Mouse (Mus musculus): ENCODE results near the gene Ldlrad3.
A peak's percentile ranks its signal among the peaks of the same experiment; 100 is the strongest.

Gene Ldlrad3

GRCm38 (mm10) chr2:102185951-102186561, at the start of gene Ldlrad3:
Gene Ldlrad3, minus strand, starts transcription at chr2:102186385.
- peak; percentile 78 for DNase-seq (ENCODE audit: low spot score)

GRCm38 (mm10) chr2:102231470-102231869, 45.3 kb upstream of the Ldlrad3 start:
- DNase-seq (ENCODE audit: low spot score): no peak

- DNase-seq (ENCODE audit: low spot score): no peak
Observed at GRCm38 (mm10) chr2:102229126-102229525, 42.9 kb upstream of the Ldlrad3 start.

DNA sequence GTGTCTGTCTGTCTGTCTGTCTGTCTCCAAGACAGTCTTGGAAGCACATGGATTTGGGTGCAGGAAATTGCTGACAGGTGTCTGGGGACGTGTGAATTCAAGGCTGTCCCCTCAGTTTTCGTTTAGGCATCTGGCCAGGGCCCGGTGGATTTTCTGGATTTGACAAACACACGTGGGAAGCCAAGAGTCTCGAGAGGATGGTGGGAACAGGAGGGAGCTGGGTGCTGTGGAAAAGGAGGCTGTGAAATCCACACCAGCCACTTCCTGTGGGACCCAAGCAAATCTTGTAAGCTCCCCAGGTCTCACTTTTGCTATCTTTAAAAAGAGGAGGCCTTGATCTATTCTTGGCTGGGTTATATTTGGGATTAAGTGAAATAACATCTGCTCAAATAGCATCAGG, 42.1 kb upstream of the Ldlrad3 start:
- no peak for DNase-seq (ENCODE audit: low spot score)

DNA sequence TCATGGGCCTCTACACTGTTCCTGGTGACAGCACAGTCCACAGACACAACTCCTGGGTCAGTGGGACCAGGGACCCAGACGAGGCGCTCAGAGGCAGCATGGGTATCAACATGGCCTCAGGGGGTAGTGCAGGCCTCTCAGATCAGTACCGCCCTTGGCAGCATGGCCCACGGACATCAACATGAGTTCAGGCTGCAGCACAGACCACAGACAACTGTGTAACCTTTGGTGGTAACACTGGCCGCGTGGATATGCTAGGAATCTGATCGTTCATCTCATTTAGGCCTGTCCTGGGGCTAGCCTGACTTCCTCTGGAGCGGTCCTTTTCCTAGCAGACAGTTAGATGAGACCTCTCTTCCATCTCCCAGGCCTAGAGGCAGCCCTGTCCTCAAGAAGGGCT, 41.7 kb upstream of the Ldlrad3 start:
- DNase-seq (ENCODE audit: low spot score): no peak

DNA sequence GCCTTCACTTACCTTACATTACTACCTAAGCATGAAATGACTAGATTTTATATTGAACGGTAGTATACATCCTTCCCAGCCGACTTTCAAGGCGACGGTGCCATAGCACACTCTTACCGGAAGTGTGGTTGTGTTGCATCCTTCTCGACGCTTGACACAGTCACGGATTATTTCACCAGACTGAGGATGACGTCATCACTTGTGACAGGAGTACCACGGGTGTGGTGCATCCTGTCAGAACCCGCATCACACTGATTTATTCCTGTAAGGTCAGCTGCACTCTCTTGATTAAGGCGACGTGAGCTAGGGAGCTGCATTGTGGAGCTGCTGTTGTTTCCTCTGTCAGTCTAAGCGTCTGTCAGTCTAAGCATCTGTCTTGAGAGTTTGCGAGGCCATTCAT, 40.1 kb upstream of the Ldlrad3 start:
- DNase-seq (ENCODE audit: low spot score): no peak

GRCm38 (mm10) chr2:102223355-102224128, 37.4 kb upstream of the Ldlrad3 start:
- DNase-seq (ENCODE audit: low spot score): no peak

DNA sequence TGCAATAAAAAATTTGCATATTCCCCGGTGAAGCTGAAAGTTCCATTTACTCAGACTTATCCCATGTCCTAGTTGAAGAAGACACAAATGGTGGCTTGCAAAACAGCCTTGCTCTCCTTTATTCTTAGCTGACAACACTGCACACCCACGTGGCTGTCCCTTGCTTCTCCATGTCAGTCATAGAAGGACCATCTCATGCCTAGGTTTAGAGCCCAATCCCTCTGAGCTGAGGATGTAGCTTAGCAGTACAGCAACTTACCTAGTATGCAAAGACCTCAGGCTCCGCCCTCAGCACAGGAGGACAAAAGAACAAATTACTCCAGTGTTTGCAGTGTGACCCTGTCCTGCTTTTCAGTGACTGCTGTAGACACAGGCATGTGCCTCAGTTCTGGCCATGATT, 36.6 kb upstream of the Ldlrad3 start:
- DNase-seq (ENCODE audit: low spot score): no peak

- no peak for DNase-seq (ENCODE audit: low spot score)
Observed at GRCm38 (mm10) chr2:102216817-102217216, 30.6 kb upstream of the Ldlrad3 start.

GRCm38 (mm10) chr2:102212096-102212495, 25.9 kb upstream of the Ldlrad3 start:
- no peak for DNase-seq (ENCODE audit: low spot score)

DNA sequence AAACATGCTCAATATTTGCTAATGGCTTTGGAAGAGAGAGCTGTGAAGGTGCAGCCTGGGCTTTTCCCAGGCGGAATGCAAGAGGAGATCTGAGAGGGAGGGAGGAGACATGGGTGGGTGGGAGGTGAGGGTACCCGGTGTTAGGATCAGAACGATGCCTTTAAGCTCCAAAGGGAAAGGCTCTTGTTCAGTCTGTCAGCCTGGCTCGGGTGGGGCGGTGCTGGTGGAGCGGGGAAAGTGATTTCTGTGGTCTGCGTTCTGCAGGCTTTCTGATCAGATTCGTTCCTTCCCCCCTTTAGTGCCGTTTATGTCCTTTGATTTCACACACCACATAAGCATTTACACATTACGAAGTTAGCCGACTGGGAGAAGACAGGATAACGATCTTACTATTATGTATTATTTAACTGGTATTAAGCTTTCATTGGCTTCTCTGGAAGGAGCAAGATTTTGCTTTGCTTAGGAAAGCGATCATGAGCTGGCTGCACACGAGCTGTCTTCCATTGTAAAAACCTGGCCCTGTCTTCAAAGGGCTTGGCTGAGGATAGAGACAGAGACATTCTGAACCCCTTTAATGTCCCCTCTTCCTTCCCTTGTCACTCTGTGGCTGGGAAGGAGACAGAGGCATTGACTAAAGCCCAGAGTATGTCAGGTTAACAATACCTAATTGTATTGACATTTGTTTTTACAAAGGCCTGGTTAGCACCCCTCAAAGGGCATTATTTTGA, 19.7 kb upstream of the Ldlrad3 start:
- no peak for DNase-seq (ENCODE audit: low spot score)

- no peak for DNase-seq (ENCODE audit: low spot score)
Observed at GRCm38 (mm10) chr2:102203478-102203877, 17.3 kb upstream of the Ldlrad3 start.

- no peak for DNase-seq (ENCODE audit: low spot score)
Observed at GRCm38 (mm10) chr2:102202211-102202770, 16.1 kb upstream of the Ldlrad3 start.

- DNase-seq (ENCODE audit: low spot score): peak; percentile 4
Observed at GRCm38 (mm10) chr2:102201198-102201948, 15.2 kb upstream of the Ldlrad3 start.

DNA sequence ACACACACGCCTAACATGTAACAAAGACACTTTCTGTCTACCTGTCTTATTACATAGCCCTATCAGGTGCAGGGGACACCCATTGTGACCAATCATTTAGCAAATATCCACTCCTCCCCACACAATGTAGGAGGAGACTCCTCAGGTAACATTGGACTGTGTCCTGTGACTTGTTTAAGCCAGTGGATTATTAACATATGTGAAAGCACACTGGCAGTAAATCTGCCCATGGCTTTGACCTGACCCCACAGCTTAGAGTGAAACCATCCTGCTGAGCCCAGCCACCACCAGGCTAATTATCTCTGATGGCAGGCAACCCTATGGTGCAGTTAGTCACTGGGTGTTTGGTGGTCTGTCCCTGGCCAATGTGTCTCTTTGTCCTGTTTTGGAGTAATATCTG, 11.1 kb upstream of the Ldlrad3 start:
- DNase-seq (ENCODE audit: low spot score): no peak

DNA sequence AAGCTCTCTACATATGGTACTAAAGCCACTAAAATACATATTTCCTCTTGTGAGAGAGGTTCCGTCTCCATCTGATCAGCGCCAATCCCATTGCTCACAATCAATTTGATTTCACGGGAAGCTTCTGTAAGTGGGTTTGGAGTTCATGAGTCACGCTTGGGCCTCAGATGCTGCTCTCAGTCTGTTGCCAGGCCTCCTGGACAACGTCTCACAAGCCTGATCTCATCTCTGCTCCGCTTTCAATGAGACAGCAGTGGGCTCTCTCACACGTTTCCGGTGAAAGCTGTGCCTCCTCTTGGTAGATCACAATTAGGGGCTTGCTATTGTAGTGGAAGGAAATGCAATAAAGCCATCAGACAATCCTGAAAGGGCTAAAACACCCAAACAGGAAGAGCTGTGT, 10.5 kb upstream of the Ldlrad3 start:
- no peak for DNase-seq (ENCODE audit: low spot score)

GRCm38 (mm10) chr2:102195494-102195893, 9.3 kb upstream of the Ldlrad3 start:
- DNase-seq (ENCODE audit: low spot score): no peak

- DNase-seq (ENCODE audit: low spot score): no peak
Observed at GRCm38 (mm10) chr2:102194247-102194646, 8.1 kb upstream of the Ldlrad3 start.

DNA sequence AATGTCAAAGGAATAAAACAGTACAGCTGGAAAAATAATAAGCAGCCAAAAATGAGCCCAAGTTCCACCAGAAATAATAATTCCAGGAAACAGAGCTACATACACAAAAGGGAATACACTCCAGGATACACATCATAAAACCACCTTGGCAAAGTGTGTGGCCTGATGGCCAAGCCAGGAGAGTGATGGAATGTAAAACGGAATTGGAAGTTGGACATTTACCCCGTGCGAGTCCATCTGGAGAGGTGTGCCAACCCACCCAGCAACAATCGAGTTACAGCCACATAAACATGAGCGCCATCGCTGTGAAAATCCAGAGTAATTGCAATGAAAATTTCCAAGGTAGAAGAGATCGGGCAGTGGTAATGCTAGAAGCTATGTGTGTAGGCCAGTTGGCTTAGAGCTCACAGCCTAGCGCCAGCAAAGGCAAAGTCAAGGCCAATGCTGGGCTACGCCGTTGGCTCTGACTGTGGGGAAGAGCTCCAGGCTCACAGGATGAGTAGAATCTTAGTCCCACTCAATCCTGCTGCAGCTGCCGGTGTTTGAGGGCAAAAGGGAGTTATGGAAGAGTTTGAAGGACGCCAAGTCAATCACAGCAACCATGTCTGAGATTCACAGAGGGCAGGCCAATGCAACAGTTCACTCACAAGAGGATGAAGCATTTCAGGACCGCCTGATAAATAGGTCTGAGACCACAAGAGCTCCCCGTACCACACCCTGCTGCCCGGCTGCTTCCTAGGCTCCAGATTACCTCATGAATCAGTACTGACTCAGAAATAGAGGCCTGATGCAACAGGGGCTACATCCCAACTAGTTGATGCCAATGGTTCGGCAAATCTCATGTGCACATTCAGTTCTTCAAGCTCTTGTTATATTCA, 7.0 kb upstream of the Ldlrad3 start:
- DNase-seq (ENCODE audit: low spot score): no peak

DNA sequence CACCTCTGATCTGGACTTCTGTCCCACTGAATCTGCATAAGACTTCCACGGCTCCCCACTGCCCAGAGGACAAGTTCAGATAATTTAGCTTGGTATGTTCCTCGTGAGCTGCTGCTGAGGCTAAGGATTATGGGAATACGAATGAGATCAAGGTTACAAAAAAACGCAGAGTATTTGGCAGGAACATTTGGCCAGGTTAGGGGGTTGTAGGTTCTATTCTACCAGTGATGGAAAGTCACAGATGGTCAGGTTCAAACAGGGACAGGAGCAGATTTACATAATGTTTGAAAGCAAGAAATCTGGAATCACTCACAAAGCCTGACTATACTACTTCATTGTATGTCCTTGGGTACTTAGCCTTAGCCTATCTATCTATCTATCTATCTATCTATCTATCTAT, 5.6 kb upstream of the Ldlrad3 start:
- DNase-seq (ENCODE audit: low spot score): no peak

GRCm38 (mm10) chr2:102190956-102191355, 4.8 kb upstream of the Ldlrad3 start:
- DNase-seq (ENCODE audit: low spot score): no peak

Data from ovary, postnatal 10 days (tissue).